Mouse (Mus musculus) ES-E14 (cell line): Measurements from ENCODE around the gene Pde6d.

Experiments
- CHD2 ChIP-seq: IDR thresholded peaks from 2 replicates; pipeline ENCODE4 v1.6.1; 2014; ENCODE audit warnings: mild to moderate bottlenecking, low read depth, low read length, inconsistent platforms
- HCFC1 ChIP-seq: IDR thresholded peaks from 2 replicates; pipeline ENCODE4 v1.6.1; 2012; ENCODE audit warnings: low read length, inconsistent platforms, borderline replicate concordance; ENCODE audit not compliant: insufficient read depth
- MAFK ChIP-seq: IDR thresholded peaks from 2 replicates; pipeline ENCODE4 v1.6.1; 2014; ENCODE audit warnings: mild to moderate bottlenecking, low read depth, low read length, inconsistent platforms; ENCODE audit not compliant: insufficient read depth
- ZC3H11A ChIP-seq: IDR thresholded peaks from 2 replicates; pipeline ENCODE4 v1.6.1; 2012; ENCODE audit warnings: low read depth, mild to moderate bottlenecking, inconsistent platforms, low read length, borderline replicate concordance

- no peak for TF ChIP-seq HCFC1
- no peak for TF ChIP-seq MAFK
- no peak for TF ChIP-seq CHD2
- no peak for TF ChIP-seq ZC3H11A
These were observed 83.8 kb downstream of the Pde6d start for GRCm38 (mm10) chr1:86498611-86499010.
